Mouse (Mus musculus) erythroblast, adult 5-6 weeks (primary cell): ENCODE measurements at regions not wholly inside any gene's neighbourhood (a gene's known extent, or its start where the extent isn't known, plus 50 kb on each side); places are given as distances from the start of the nearest gene placed in this dataset.
"Not testable (repeated sequence)": the region's sequence is repeated elsewhere in the genome, so short reads cannot be mapped to it uniquely, and the experiment has no call there.

ENCODE experiments used
- ATAC-seq: replicated peaks from 2 replicates; pipeline ENCODE4 v1.8.0; 2016; ENCODE audit warnings: moderate number of reproducible peaks, mild to moderate bottlenecking, moderate TSS enrichment, inconsistent platforms; ENCODE audit not compliant: poor library complexity, low FRiP score, severe bottlenecking

GRCm38 (mm10) chr3:15008501-15008900 is 122.4 kb downstream of the Car2 start:
- no peak for ATAC-seq

- no peak for ATAC-seq
These were observed 123.7 kb downstream of the Car2 start for GRCm38 (mm10) chr3:15009747-15010146.

GRCm38 (mm10) chr3:15016621-15017020 is 130.5 kb downstream of the Car2 start:
- ATAC-seq = no peak

GRCm38 (mm10) chr3:15022773-15023172 is 136.7 kb downstream of the Car2 start:
- ATAC-seq = no peak

GRCm38 (mm10) chr3:15040866-15041528 is 154.9 kb downstream of the Car2 start:
- no peak for ATAC-seq

- ATAC-seq = no peak
These were observed 167.9 kb downstream of the Car2 start for GRCm38 (mm10) chr3:15053968-15054367.

- not testable (repeated sequence) for ATAC-seq
These were observed 169.6 kb downstream of the Car2 start for GRCm38 (mm10) chr3:15055516-15056256.

GRCm38 (mm10) chr3:15056788-15057585 is 170.9 kb downstream of the Car2 start:
- ATAC-seq = not testable (repeated sequence)

- ATAC-seq = no peak
These were observed 179.6 kb downstream of the Car2 start for GRCm38 (mm10) chr3:15065681-15066080.

GRCm38 (mm10) chr3:15068256-15068655 is 182.2 kb downstream of the Car2 start:
- no peak for ATAC-seq

GRCm38 (mm10) chr3:15071030-15071883 is 185.2 kb downstream of the Car2 start:
- no peak for ATAC-seq

GRCm38 (mm10) chr3:15073405-15073804 is 187.3 kb downstream of the Car2 start:
- no peak for ATAC-seq

- ATAC-seq = no peak
These were observed 187.8 kb downstream of the Car2 start for GRCm38 (mm10) chr3:15073847-15074246.

GRCm38 (mm10) chr3:15074949-15075348 is 188.9 kb downstream of the Car2 start:
- no peak for ATAC-seq

GRCm38 (mm10) chr3:15090124-15090523 is 204.1 kb downstream of the Car2 start:
- ATAC-seq = no peak

GRCm38 (mm10) chr3:15098206-15098817 is 212.2 kb downstream of the Car2 start:
- ATAC-seq = no peak

- no peak for ATAC-seq
These were observed 212.9 kb downstream of the Car2 start for GRCm38 (mm10) chr3:15098981-15099380.

GRCm38 (mm10) chr3:15105627-15106026 is 219.6 kb downstream of the Car2 start:
- no peak for ATAC-seq

- no peak for ATAC-seq
These were observed 220.2 kb downstream of the Car2 start for GRCm38 (mm10) chr3:15106281-15106680.
